Mouse (Mus musculus): Measurements from ENCODE around the gene Gm45521. TPM values are rescaled to one million over a fixed set of nuclear protein-coding genes. Genes with fewer than 3 reads are reported as not detected.

The Gm45521 gene
- polyA plus RNA-seq, 1 experiment, result not detected

GRCm38 (mm10) chr14:7992158-7992557 is 35.1 kb downstream of the Gm45521 start:
- 52% methylated on average over 6 of the region's 6 CpGs for WGBS
- DNase-seq, result no peak
- Histone ChIP-seq H3K4me1 (ENCODE audit: control insufficient read depth, insufficient read depth, low read length) (no peaks in the 10 kb centered on the region), H3K4me3 (replicated peaks; ENCODE audit: extremely low read depth, low read depth, low read length) (no peak overlapping the region)
- TF ChIP-seq CTCF (IDR thresholded peaks at IDR 0.05; ENCODE audit: insufficient read depth, low read length) (no peak), POLR2A (IDR thresholded peaks at IDR 0.05; ENCODE audit: borderline replicate concordance, extremely low read depth, low read depth, low read length) (no peak)

- Histone ChIP-seq H3K4me1 (ENCODE audit: control insufficient read depth, insufficient read depth, low read length) (no peaks in the 10 kb centered on the region), H3K4me3 (replicated peaks; ENCODE audit: extremely low read depth, low read depth, low read length) (no peak within 1 kb of the TSS)
- DNase-seq, result peak; percentile 33
- WGBS, result 40% methylated on average over 8 of the region's 8 CpGs
- peak; percentile 57 for TF ChIP-seq CTCF (IDR thresholded peaks at IDR 0.05; ENCODE audit: insufficient read depth, low read length)
- no peak for TF ChIP-seq POLR2A (IDR thresholded peaks at IDR 0.05; ENCODE audit: borderline replicate concordance, extremely low read depth, low read depth, low read length)
Observed at GRCm38 (mm10) chr14:7994271-7994767, 37.2 kb downstream of the Gm45521 start, which contains the start of gene Dnase1l3. Gene Dnase1l3 (minus strand): TSS chr14:7994573.

- DNase-seq, result peak; percentile 90
- 2% methylated on average over 15 of the region's 15 CpGs for WGBS
- H3K4me3 ChIP-seq (replicated peaks; ENCODE audit: extremely low read depth, low read depth, low read length), result no peak overlapping the region
Observed at GRCm38 (mm10) chr14:7997255-7997696, 40.2 kb downstream of the Gm45521 start.

GRCm38 (mm10) chr14:7999030-7999429 is 41.9 kb downstream of the Gm45521 start:
- Histone ChIP-seq H3K4me1 (ENCODE audit: control insufficient read depth, insufficient read depth, low read length) (no peaks in the 10 kb centered on the region), H3K4me3 (replicated peaks; ENCODE audit: extremely low read depth, low read depth, low read length) (no peak overlapping the region)
- no peak for DNase-seq
- 75% methylated on average over 3 of the region's 3 CpGs for WGBS
- TF ChIP-seq CTCF (IDR thresholded peaks at IDR 0.05; ENCODE audit: insufficient read depth, low read length) (no peak), POLR2A (IDR thresholded peaks at IDR 0.05; ENCODE audit: borderline replicate concordance, extremely low read depth, low read depth, low read length) (no peak)

More at GRCm38 (mm10) chr14:7997255-7997696, 40.2 kb downstream of the Gm45521 start:
- no peaks in the 10 kb centered on the region for H3K4me1 ChIP-seq (ENCODE audit: control insufficient read depth, insufficient read depth, low read length)
- no peak for TF ChIP-seq POLR2A (IDR thresholded peaks at IDR 0.05; ENCODE audit: borderline replicate concordance, extremely low read depth, low read depth, low read length)
- peak; percentile 91 for TF ChIP-seq CTCF (IDR thresholded peaks at IDR 0.05; ENCODE audit: insufficient read depth, low read length)

- DNase-seq, result no peak
- H3K4me3 ChIP-seq (replicated peaks; ENCODE audit: extremely low read depth, low read depth, low read length), result no peak overlapping the region
- 72% methylated on average over 5 of the region's 5 CpGs for WGBS
Observed at GRCm38 (mm10) chr14:7999435-7999834, 42.3 kb downstream of the Gm45521 start.

GRCm38 (mm10) chr14:8000247-8000646 is 43.2 kb downstream of the Gm45521 start:
- DNase-seq, result no peak
- Histone ChIP-seq H3K4me3 (replicated peaks; ENCODE audit: extremely low read depth, low read depth, low read length) (no peak overlapping the region), H3K4me1 (ENCODE audit: control insufficient read depth, insufficient read depth, low read length) (no peaks in the 10 kb centered on the region)
- WGBS, result 81% methylated on average over 5 of the region's 5 CpGs
- no peak for TF ChIP-seq POLR2A (IDR thresholded peaks at IDR 0.05; ENCODE audit: borderline replicate concordance, extremely low read depth, low read depth, low read length)
- TF ChIP-seq CTCF (IDR thresholded peaks at IDR 0.05; ENCODE audit: insufficient read depth, low read length), result no peak

More at GRCm38 (mm10) chr14:7999435-7999834, 42.3 kb downstream of the Gm45521 start:
- TF ChIP-seq CTCF (IDR thresholded peaks at IDR 0.05; ENCODE audit: insufficient read depth, low read length), result no peak
- H3K4me1 ChIP-seq (ENCODE audit: control insufficient read depth, insufficient read depth, low read length), result no peaks in the 10 kb centered on the region

- 34% methylated on average over 17 of the region's 17 CpGs for WGBS
- TF ChIP-seq CTCF (IDR thresholded peaks at IDR 0.05; ENCODE audit: insufficient read depth, low read length) (no peak), POLR2A (IDR thresholded peaks at IDR 0.05; ENCODE audit: borderline replicate concordance, extremely low read depth, low read depth, low read length) (no peak)
- no peak for DNase-seq
- H3K4me1 ChIP-seq (ENCODE audit: control insufficient read depth, insufficient read depth, low read length), result no peaks in the 10 kb centered on the region
- no peak overlapping the region for H3K4me3 ChIP-seq (replicated peaks; ENCODE audit: extremely low read depth, low read depth, low read length)
Observed at GRCm38 (mm10) chr14:8000831-8001685, 44.0 kb downstream of the Gm45521 start.

GRCm38 (mm10) chr14:8002432-8003092 is 45.5 kb downstream of the Gm45521 start, which contains the start of gene Abhd6:
Gene Abhd6 (plus strand): TSS chr14:8002902.
- no peaks in the 10 kb centered on the region for H3K4me1 ChIP-seq (ENCODE audit: control insufficient read depth, insufficient read depth, low read length)
- peak; percentile 84 for DNase-seq
- H3K4me3 ChIP-seq (replicated peaks; ENCODE audit: extremely low read depth, low read depth, low read length), result peak within 1 kb of the TSS; percentile 98
- under 1% methylated on average over 38 of the region's 38 CpGs for WGBS
- TF ChIP-seq CTCF (IDR thresholded peaks at IDR 0.05; ENCODE audit: insufficient read depth, low read length) (no peak), POLR2A (IDR thresholded peaks at IDR 0.05; ENCODE audit: borderline replicate concordance, extremely low read depth, low read depth, low read length) (peak; percentile 73; the same call in 1 of the 2 replicates)

- WGBS, result under 1% methylated on average over 23 of the region's 23 CpGs
- TF ChIP-seq POLR2A (IDR thresholded peaks at IDR 0.05; ENCODE audit: borderline replicate concordance, extremely low read depth, low read depth, low read length) (no peak), CTCF (IDR thresholded peaks at IDR 0.05; ENCODE audit: insufficient read depth, low read length) (no peak)
- H3K4me3 ChIP-seq (replicated peaks; ENCODE audit: extremely low read depth, low read depth, low read length), result peak overlapping the region; percentile 98
- DNase-seq, result no peak
- H3K4me1 ChIP-seq (ENCODE audit: control insufficient read depth, insufficient read depth, low read length), result no peaks in the 10 kb centered on the region
Observed at GRCm38 (mm10) chr14:8003093-8003670, 46.1 kb downstream of the Gm45521 start.
